Mouse (Mus musculus): ENCODE data around the gene Ppm1h. TPM values are rescaled to one million over a fixed set of nuclear protein-coding genes. Genes with fewer than 3 reads are reported as not detected.

Gene Ppm1h
- total and polyA plus RNA-seq, 3 experiments = 6.9 to 14.9 TPM; not detected in 1

- Histone ChIP-seq H3K4me3 (ENCODE audit: control insufficient read depth in 1 of 2, insufficient read depth in 1 of 2, low read depth in 2 of 2, low read length in 2 of 2) (no peak overlapping the region), H3K9ac (ENCODE audit: control insufficient read depth, low read depth, low read length, poor library complexity, severe bottlenecking) (no peak overlapping the region), H3K79me2 (ENCODE audit: control insufficient read depth, insufficient read depth, low read length, poor library complexity) (no peaks in the 10 kb centered on the region), H3K9me3 (replicated peaks; ENCODE audit: insufficient read depth, low read length) (no peaks in the 10 kb centered on the region), H3K4me1 (ENCODE audit: control insufficient read depth in 1 of 2, insufficient read depth in 2 of 2, low read length in 2 of 2) (no peaks in the 10 kb centered on the region), H3K36me3 (ENCODE audit: control insufficient read depth in 1 of 2, insufficient read depth in 2 of 2, low read length in 2 of 2) (no peaks in the 10 kb centered on the region), H3K27me3 (ENCODE audit: control insufficient read depth in 1 of 2, insufficient read depth in 2 of 2, low read length in 2 of 2) (no peaks in the 10 kb centered on the region), H3K27ac (ENCODE audit: control insufficient read depth, low read depth, low read length) (no peak overlapping the region)
- no peak for DNase-seq (ENCODE audit: low read depth, low spot score)
- TF ChIP-seq E2F4 (IDR thresholded peaks at IDR 0.05; ENCODE audit: borderline replicate concordance, low read depth, low read length) (no peak), TBP (IDR thresholded peaks at IDR 0.05; ENCODE audit: low read depth, low read length) (no peak), GATA1 (IDR thresholded peaks at IDR 0.05; ENCODE audit: low read depth, low read length) (no peak), USF2 (IDR thresholded peaks at IDR 0.05; ENCODE audit: borderline replicate concordance in 1 of 2, insufficient read depth in 1 of 2, low read depth in 1 of 2, low read length in 2 of 2) (no peak)
Measured at GRCm38 (mm10) chr10:122918325-122918694, 239.7 kb downstream of the Ppm1h start.

GRCm38 (mm10) chr10:122918754-122919153 lies 240.2 kb downstream of the Ppm1h start:
- Histone ChIP-seq H3K27me3 (ENCODE audit: control insufficient read depth in 1 of 2, insufficient read depth in 2 of 2, low read length in 2 of 2) (no peaks in the 10 kb centered on the region), H3K79me2 (ENCODE audit: control insufficient read depth, insufficient read depth, low read length, poor library complexity) (no peaks in the 10 kb centered on the region), H3K4me1 (ENCODE audit: control insufficient read depth in 1 of 2, insufficient read depth in 2 of 2, low read length in 2 of 2) (no peaks in the 10 kb centered on the region), H3K36me3 (ENCODE audit: control insufficient read depth in 1 of 2, insufficient read depth in 2 of 2, low read length in 2 of 2) (peaks cover 0 to 2% of the 10 kb centered on the region in 2 experiments; a peak in 2 of 4 replicates), H3K27ac (ENCODE audit: control insufficient read depth, low read depth, low read length) (no peak overlapping the region), H3K9me3 (replicated peaks; ENCODE audit: insufficient read depth, low read length) (no peaks in the 10 kb centered on the region), H3K4me3 (ENCODE audit: control insufficient read depth in 1 of 2, insufficient read depth in 1 of 2, low read depth in 2 of 2, low read length in 2 of 2) (no peak overlapping the region), H3K9ac (ENCODE audit: control insufficient read depth, low read depth, low read length, poor library complexity, severe bottlenecking) (no peak overlapping the region)
- DNase-seq (ENCODE audit: low read depth, low spot score) = no peak
- no peak for TF ChIP-seq MXI1 (IDR thresholded peaks at IDR 0.05; ENCODE audit: low read depth, low read length)
- no peak for TF ChIP-seq CTCF (IDR thresholded peaks at IDR 0.05 in 2 of 3, conservative IDR thresholded peaks at IDR 0.05 in 1 of 3; ENCODE audit: control insufficient read depth in 1 of 3, insufficient read depth in 1 of 3, low read depth in 2 of 3, low read length in 3 of 3, poor library complexity in 1 of 3, severe bottlenecking in 1 of 3)
- TF ChIP-seq ZC3H11A (IDR thresholded peaks at IDR 0.05; ENCODE audit: low read depth, low read length) = no peak
- TF ChIP-seq RCOR1 (IDR thresholded peaks at IDR 0.05; ENCODE audit: low read depth, low read length) = no peak
- TF ChIP-seq ZMIZ1 (IDR thresholded peaks at IDR 0.05; ENCODE audit: low read depth, low read length) = no peak
- TF ChIP-seq ZKSCAN1 (IDR thresholded peaks at IDR 0.05; ENCODE audit: low read depth, low read length) = no peak
- TF ChIP-seq GATA1 (IDR thresholded peaks at IDR 0.05; ENCODE audit: low read depth, low read length) = no peak
- no peak for TF ChIP-seq EP300 (IDR thresholded peaks at IDR 0.05; ENCODE audit: low read depth in 1 of 2, low read length in 2 of 2)
- TF ChIP-seq POLR2AphosphoS5 (IDR thresholded peaks at IDR 0.05; ENCODE audit: borderline replicate concordance, low read depth, low read length) = no peak
- no peak for TF ChIP-seq NRF1 (IDR thresholded peaks at IDR 0.05; ENCODE audit: insufficient read depth, low read depth, low read length, poor library complexity, severe bottlenecking)
- TF ChIP-seq MAFK (IDR thresholded peaks at IDR 0.05; ENCODE audit: borderline replicate concordance, low read depth, low read length) = no peak
- TF ChIP-seq KAT2A (conservative IDR thresholded peaks at IDR 0.05; ENCODE audit: low read depth, low read length) = no peak
- TF ChIP-seq MEF2A (IDR thresholded peaks at IDR 0.05; ENCODE audit: extremely low read depth, insufficient replicate concordance, low read depth, low read length, poor library complexity, severe bottlenecking) = no peak
